Mouse (Mus musculus) liver, postnatal 0 days (tissue): Measurements from ENCODE around the gene Jph2.

Experiments used
- CTCF ChIP-seq: sonication (generic); IDR thresholded peaks from 2 replicates; pipeline ENCODE4 v1.5.1; 2016; ENCODE audit warnings: antibody characterized with exemption, low read depth
- EP300 ChIP-seq: IDR thresholded peaks from 2 replicates; pipeline ENCODE4 v1.6.1; 2016; ENCODE audit warnings: antibody characterized with exemption, low read depth, mild to moderate bottlenecking

GRCm38 (mm10) chr2:163428346-163429011 lies 30.7 kb upstream of the Jph2 start:
- TF ChIP-seq CTCF, result no peak
- no peak for TF ChIP-seq EP300
